Mouse (Mus musculus): Measurements from ENCODE around the gene Med15. TPM values are rescaled to one million over a fixed set of nuclear protein-coding genes. Genes with fewer than 3 reads are reported as not detected.

The Med15 gene
- polyA plus RNA-seq, 1 experiment from 2014 or later = 47.5 TPM

DNA sequence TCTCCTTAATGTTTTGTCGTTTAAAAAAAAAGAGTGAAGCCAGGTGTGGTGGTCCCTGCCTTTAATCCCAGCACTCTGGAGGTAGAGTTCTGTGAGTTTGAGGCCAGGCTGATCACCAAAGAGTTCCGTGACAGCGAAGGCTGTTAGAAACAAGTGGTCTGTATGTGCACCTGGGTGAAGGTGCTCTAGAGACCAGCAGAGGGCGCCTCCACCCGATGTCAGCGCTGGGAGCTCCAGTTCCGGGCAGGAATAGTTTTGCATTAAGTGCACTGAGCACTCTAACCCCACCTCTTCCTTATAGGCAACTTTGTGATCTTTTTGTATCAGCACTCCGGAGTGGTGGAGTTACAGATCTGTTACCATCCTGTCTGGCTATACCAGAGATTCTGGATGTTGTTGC is 28.0 kb upstream of the Med15 start:
- ATAC-seq (ENCODE audit: insufficient number of reproducible peaks, insufficient read depth, low FRiP score, low read depth) = no peak
- Histone ChIP-seq H3K9me3 (ENCODE audit: control insufficient read depth, low read depth, low read length) (no peaks in the 10 kb centered on the region), H3K27me3 (ENCODE audit: control insufficient read depth, insufficient read depth, low read length) (no peaks in the 10 kb centered on the region), H3K4me1 (ENCODE audit: control insufficient read depth, insufficient read depth, low read length) (peaks cover 18% of the 10 kb centered on the region), H3K9ac (replicated peaks; ENCODE audit: low read depth, low read length) (no peak overlapping the region), H3K4me2 (replicated peaks; ENCODE audit: low read depth, low read length) (peak overlapping the region; percentile 80), H3K27ac (ENCODE audit: low read length) (no peak overlapping the region), H3K36me3 (ENCODE audit: control insufficient read depth, insufficient read depth, low read length) (peaks cover 11% of the 10 kb centered on the region), H3K4me3 (ENCODE audit: low read depth, low read length) (peak overlapping the region; percentile 66)
- 40% methylated on average over 8 of the region's 8 CpGs for WGBS

DNA sequence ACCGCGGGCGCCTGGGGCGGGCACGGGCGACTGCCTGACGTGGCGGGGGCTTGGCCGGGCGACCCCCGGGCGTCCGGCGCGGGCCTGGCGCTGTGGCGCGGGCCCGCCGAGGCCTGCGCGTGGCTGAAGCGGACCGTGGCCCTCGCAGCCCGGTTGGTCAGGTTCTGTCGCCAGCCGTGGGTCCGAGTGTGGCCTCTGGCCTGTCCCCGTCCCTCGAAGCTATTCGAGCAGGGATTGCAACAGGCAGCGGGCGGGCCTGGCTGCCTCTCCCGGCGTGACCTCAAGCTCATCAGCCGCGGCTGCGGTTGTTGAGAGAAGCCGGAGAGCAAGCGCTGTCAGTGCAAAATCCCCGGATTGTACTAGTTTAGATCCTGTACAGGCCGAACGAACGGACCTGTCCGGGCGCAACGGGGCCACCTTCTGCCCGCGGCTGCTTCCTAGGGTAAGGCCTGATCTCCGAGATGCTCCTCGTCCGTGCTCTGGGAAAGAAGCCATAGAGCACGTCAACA is 27.2 kb upstream of the Med15 start:
- WGBS = 1% methylated on average over 54 of the region's 54 CpGs
- H3K4me1 ChIP-seq (ENCODE audit: control insufficient read depth, insufficient read depth, low read length) = peaks cover 18% of the 10 kb centered on the region
- peak overlapping the region; percentile 82 for H3K9ac ChIP-seq (replicated peaks; ENCODE audit: low read depth, low read length)
- H3K4me3 ChIP-seq (ENCODE audit: low read depth, low read length) = peak overlapping the region; percentile 66
- peak overlapping the region; percentile 80 for H3K4me2 ChIP-seq (replicated peaks; ENCODE audit: low read depth, low read length)
- ATAC-seq (ENCODE audit: insufficient number of reproducible peaks, insufficient read depth, low FRiP score, low read depth) = peak; percentile 24
- H3K9me3 ChIP-seq (ENCODE audit: control insufficient read depth, low read depth, low read length) = no peaks in the 10 kb centered on the region
- H3K27ac ChIP-seq (ENCODE audit: low read length) = peak overlapping the region; percentile 64
- no peaks in the 10 kb centered on the region for H3K27me3 ChIP-seq (ENCODE audit: control insufficient read depth, insufficient read depth, low read length)
- peaks cover 8% of the 10 kb centered on the region for H3K36me3 ChIP-seq (ENCODE audit: control insufficient read depth, insufficient read depth, low read length)

DNA sequence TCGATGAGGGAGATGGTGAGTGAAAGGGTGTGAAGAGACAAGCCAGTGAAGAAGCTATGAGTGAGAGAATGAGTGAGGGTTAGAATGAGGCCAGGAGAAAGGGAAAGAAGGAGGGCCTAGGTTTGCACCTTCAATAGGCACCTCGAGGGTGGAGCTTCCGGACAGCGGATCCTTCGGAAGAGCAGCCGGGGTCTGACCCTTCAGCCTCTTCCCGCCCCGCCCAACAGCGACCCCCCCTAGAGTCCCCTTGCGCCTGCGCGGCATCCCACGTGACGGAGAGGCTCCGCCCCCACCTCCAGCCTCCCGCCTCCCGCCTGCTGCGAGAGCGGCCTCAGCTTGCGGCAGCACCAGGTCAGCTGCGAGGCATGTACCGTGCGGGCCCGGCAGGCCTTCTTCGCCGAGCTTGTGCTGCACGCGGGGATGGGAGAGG is 26.7 kb upstream of the Med15 start, which contains the start of gene Klhl22:
Klhl22 (plus strand) TSS at position 275 of the 430 bp plus-strand sequence.
- Histone ChIP-seq H3K27ac (ENCODE audit: low read length) (peak within 1 kb of the TSS; percentile 64), H3K27me3 (ENCODE audit: control insufficient read depth, insufficient read depth, low read length) (no peaks in the 10 kb centered on the region), H3K36me3 (ENCODE audit: control insufficient read depth, insufficient read depth, low read length) (peaks cover 4% of the 10 kb centered on the region), H3K4me3 (ENCODE audit: low read depth, low read length) (peak within 1 kb of the TSS; percentile 66), H3K9ac (replicated peaks; ENCODE audit: low read depth, low read length) (peak within 1 kb of the TSS; percentile 82), H3K9me3 (ENCODE audit: control insufficient read depth, low read depth, low read length) (no peaks in the 10 kb centered on the region), H3K4me1 (ENCODE audit: control insufficient read depth, insufficient read depth, low read length) (peaks cover 17% of the 10 kb centered on the region), H3K4me2 (replicated peaks; ENCODE audit: low read depth, low read length) (peak within 1 kb of the TSS; percentile 80)
- WGBS = under 1% methylated on average over 28 of the region's 28 CpGs
- ATAC-seq (ENCODE audit: insufficient number of reproducible peaks, insufficient read depth, low FRiP score, low read depth) = peak; percentile 94

DNA sequence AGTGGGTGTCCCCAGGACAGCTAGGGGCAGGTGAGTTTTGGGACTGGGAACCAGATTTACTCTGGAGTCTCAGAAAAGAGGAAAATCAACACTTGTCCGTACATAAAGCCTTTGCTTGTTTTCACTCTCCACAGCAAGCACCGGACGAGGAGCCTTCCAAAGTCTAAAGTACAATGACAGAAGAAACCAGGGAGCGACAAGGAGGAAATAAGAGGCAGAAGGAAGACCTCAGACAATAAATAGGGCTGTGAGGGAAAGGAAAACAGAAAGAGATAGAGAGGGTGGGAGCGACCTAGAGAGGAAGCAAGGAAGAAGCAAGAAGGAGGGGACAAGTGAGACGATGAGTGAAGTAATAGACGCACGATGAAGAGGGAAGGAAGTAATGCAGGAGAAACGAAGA is 26.2 kb upstream of the Med15 start:
- Histone ChIP-seq H3K36me3 (ENCODE audit: control insufficient read depth, insufficient read depth, low read length) (no peaks in the 10 kb centered on the region; the same call in 1 of the 2 replicates), H3K4me2 (replicated peaks; ENCODE audit: low read depth, low read length) (peak overlapping the region; percentile 80), H3K4me3 (ENCODE audit: low read depth, low read length) (peak overlapping the region; percentile 66), H3K9ac (replicated peaks; ENCODE audit: low read depth, low read length) (no peak overlapping the region), H3K4me1 (ENCODE audit: control insufficient read depth, insufficient read depth, low read length) (peaks cover 13% of the 10 kb centered on the region), H3K27ac (ENCODE audit: low read length) (peak overlapping the region; percentile 64; the same call in 1 of the 2 replicates), H3K27me3 (ENCODE audit: control insufficient read depth, insufficient read depth, low read length) (no peaks in the 10 kb centered on the region), H3K9me3 (ENCODE audit: control insufficient read depth, low read depth, low read length) (no peaks in the 10 kb centered on the region)
- 46% methylated on average over 9 of the region's 9 CpGs for WGBS
- no peak for ATAC-seq (ENCODE audit: insufficient number of reproducible peaks, insufficient read depth, low FRiP score, low read depth)

DNA sequence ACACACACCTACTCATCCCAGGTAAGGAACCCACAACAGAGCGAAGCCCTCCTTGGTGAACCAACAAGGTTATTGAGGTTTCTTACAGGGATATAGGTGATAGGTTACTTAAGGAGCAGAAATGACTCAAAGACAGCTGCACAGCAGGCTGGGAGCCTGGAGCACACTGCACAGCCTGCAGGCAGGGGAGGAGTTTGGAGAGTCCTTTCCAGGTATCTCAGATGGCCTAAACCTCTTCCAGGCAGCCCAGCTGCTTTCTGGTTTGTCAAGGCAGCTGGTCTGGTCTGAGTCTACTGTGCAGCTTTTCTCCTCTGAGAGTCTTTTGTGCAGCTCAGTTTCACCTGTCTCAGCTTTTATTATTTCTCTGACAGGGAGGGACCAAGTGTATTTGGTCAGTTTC is 25.1 kb upstream of the Med15 start:
- no peak overlapping the region for H3K4me2 ChIP-seq (replicated peaks; ENCODE audit: low read depth, low read length)
- H3K4me3 ChIP-seq (ENCODE audit: low read depth, low read length) = no peak overlapping the region
- H3K27ac ChIP-seq (ENCODE audit: low read length) = no peak overlapping the region
- H3K9me3 ChIP-seq (ENCODE audit: control insufficient read depth, low read depth, low read length) = no peaks in the 10 kb centered on the region
- H3K9ac ChIP-seq (replicated peaks; ENCODE audit: low read depth, low read length) = no peak overlapping the region
- no peak for ATAC-seq (ENCODE audit: insufficient number of reproducible peaks, insufficient read depth, low FRiP score, low read depth)
- WGBS = 93% methylated on average over 1 of the region's 1 CpGs
- H3K27me3 ChIP-seq (ENCODE audit: control insufficient read depth, insufficient read depth, low read length) = no peaks in the 10 kb centered on the region
- no peaks in the 10 kb centered on the region for H3K36me3 ChIP-seq (ENCODE audit: control insufficient read depth, insufficient read depth, low read length)
- H3K4me1 ChIP-seq (ENCODE audit: control insufficient read depth, insufficient read depth, low read length) = peaks cover 17% of the 10 kb centered on the region

DNA sequence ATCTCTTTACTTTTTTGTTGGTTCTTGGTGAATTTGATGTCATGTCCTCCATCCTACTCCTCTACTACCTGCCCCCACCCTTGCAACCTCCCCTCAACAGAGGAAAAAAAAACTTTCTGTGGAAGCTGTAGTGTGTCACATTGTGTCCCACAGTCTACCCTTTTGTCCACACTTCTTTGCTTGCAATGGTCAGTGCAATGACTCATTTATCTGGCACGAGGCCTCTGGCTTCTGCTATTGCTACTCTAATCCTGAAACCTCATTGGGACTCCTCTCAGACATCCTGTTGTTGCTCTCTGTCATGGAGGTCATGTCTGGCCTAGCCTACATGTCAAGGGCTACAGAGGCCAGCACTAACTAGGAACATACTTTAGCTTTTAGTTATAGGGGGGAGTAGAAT is 21.0 kb upstream of the Med15 start:
- ATAC-seq (ENCODE audit: insufficient number of reproducible peaks, insufficient read depth, low FRiP score, low read depth) = no peak
- H3K4me1 ChIP-seq (ENCODE audit: control insufficient read depth, insufficient read depth, low read length) = peaks cover 6% of the 10 kb centered on the region; the same call in 1 of the 2 replicates
- WGBS = 55% methylated on average over 1 of the region's 1 CpGs

DNA sequence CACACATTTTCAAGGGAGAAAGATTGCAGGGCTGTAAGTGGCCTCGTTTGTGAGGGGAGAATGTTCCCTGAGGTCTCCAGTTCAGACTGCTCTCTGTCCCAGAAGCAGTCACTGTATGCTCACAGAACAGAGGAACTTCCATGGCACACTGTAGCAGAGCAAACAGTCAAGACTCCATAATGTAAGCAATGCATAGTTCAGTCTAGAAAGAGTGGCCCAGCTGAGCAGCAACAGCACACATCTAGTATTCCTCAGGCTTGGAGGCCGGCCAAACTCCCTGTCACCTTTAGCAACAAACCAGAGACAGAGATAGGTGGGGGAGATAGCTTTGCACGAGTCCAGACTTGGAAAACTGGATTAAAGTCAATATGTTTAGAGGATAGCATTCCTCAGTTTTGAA is 20.3 kb upstream of the Med15 start:
- ATAC-seq (ENCODE audit: insufficient number of reproducible peaks, insufficient read depth, low FRiP score, low read depth) = peak; percentile 78; the same call in 1 of the 2 replicates
- no peaks in the 10 kb centered on the region for H3K9me3 ChIP-seq (ENCODE audit: control insufficient read depth, low read depth, low read length)

More for the DNA sequence above, 21.0 kb upstream of the Med15 start:
- Histone ChIP-seq H3K27ac (ENCODE audit: low read length) (peak overlapping the region; percentile 77; the same call in 1 of the 2 replicates), H3K4me3 (ENCODE audit: low read depth, low read length) (no peak overlapping the region), H3K27me3 (ENCODE audit: control insufficient read depth, insufficient read depth, low read length) (no peaks in the 10 kb centered on the region), H3K9ac (replicated peaks; ENCODE audit: low read depth, low read length) (no peak overlapping the region), H3K4me2 (replicated peaks; ENCODE audit: low read depth, low read length) (no peak overlapping the region), H3K36me3 (ENCODE audit: control insufficient read depth, insufficient read depth, low read length) (no peaks in the 10 kb centered on the region), H3K9me3 (ENCODE audit: control insufficient read depth, low read depth, low read length) (no peaks in the 10 kb centered on the region)

DNA sequence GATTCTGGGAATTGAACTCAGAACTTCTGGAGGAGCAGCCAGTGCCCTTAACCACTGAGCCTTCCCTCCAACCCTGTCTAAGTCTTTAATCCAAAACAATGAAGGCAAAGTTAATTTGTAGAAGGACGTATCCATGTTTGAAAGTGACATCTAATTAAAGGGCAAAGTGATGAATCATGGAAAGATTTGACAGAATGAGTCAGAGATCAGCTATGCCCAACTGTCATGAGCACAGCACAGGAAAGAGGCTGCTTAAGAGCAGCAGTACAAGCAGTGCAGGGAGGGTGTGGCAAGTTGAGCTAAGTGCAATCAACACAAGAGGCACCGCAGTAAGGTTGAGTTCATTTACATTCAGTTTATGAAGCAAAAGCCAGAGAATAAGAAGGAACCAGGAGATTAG is 12.4 kb upstream of the Med15 start:
- Histone ChIP-seq H3K9ac (replicated peaks; ENCODE audit: low read depth, low read length) (no peak overlapping the region), H3K36me3 (ENCODE audit: control insufficient read depth, insufficient read depth, low read length) (no peaks in the 10 kb centered on the region), H3K4me2 (replicated peaks; ENCODE audit: low read depth, low read length) (no peak overlapping the region), H3K27me3 (ENCODE audit: control insufficient read depth, insufficient read depth, low read length) (no peaks in the 10 kb centered on the region), H3K27ac (ENCODE audit: low read length) (no peak overlapping the region), H3K4me3 (ENCODE audit: low read depth, low read length) (no peak overlapping the region), H3K4me1 (ENCODE audit: control insufficient read depth, insufficient read depth, low read length) (peaks cover 3% of the 10 kb centered on the region; the same call in 1 of the 2 replicates), H3K9me3 (ENCODE audit: control insufficient read depth, low read depth, low read length) (no peaks in the 10 kb centered on the region; the same call in 1 of the 2 replicates)
- WGBS = 68% methylated on average over 2 of the region's 2 CpGs
- no peak for ATAC-seq (ENCODE audit: insufficient number of reproducible peaks, insufficient read depth, low FRiP score, low read depth)

More for the DNA sequence above, 20.3 kb upstream of the Med15 start:
- Histone ChIP-seq H3K36me3 (ENCODE audit: control insufficient read depth, insufficient read depth, low read length) (no peaks in the 10 kb centered on the region), H3K4me2 (replicated peaks; ENCODE audit: low read depth, low read length) (no peak overlapping the region), H3K4me3 (ENCODE audit: low read depth, low read length) (no peak overlapping the region), H3K27me3 (ENCODE audit: control insufficient read depth, insufficient read depth, low read length) (no peaks in the 10 kb centered on the region), H3K4me1 (ENCODE audit: control insufficient read depth, insufficient read depth, low read length) (peaks cover 6% of the 10 kb centered on the region; the same call in 1 of the 2 replicates), H3K27ac (ENCODE audit: low read length) (peak overlapping the region; percentile 77), H3K9ac (replicated peaks; ENCODE audit: low read depth, low read length) (no peak overlapping the region)
- 10% methylated on average over 3 of the region's 3 CpGs for WGBS

DNA sequence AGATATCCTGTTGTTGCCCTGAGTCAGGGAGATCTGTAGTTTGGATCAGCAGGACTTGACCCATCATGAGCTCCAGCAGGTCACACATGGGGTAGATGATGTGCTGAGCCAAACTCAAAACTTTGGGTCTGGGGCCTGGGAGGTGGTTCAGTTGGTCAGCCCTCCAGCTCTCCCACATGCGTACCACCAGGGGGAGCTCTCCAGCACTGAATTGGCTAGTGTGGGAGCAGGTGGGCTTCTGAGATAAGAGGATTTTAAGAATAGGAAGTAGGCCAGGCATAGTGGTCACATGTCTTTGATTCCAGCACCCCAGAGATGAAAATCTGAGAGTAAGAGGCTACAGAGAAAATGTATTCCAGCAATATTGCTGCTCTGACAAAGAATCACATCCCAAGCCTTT is 11.8 kb upstream of the Med15 start:
- ATAC-seq (ENCODE audit: insufficient number of reproducible peaks, insufficient read depth, low FRiP score, low read depth) = no peak
- Histone ChIP-seq H3K4me1 (ENCODE audit: control insufficient read depth, insufficient read depth, low read length) (peaks cover 3% of the 10 kb centered on the region; the same call in 1 of the 2 replicates), H3K9me3 (ENCODE audit: control insufficient read depth, low read depth, low read length) (no peaks in the 10 kb centered on the region; the same call in 1 of the 2 replicates), H3K36me3 (ENCODE audit: control insufficient read depth, insufficient read depth, low read length) (no peaks in the 10 kb centered on the region), H3K4me2 (replicated peaks; ENCODE audit: low read depth, low read length) (no peak overlapping the region), H3K27me3 (ENCODE audit: control insufficient read depth, insufficient read depth, low read length) (no peaks in the 10 kb centered on the region), H3K27ac (ENCODE audit: low read length) (no peak overlapping the region), H3K9ac (replicated peaks; ENCODE audit: low read depth, low read length) (no peak overlapping the region), H3K4me3 (ENCODE audit: low read depth, low read length) (no peak overlapping the region)
- 18% methylated on average over 1 of the region's 1 CpGs for WGBS

Data from stomach, embryonic 14.5 days (tissue).